Mouse (Mus musculus): ENCODE measurements around the gene Ppm1a. TPM values are rescaled to one million over a fixed set of nuclear protein-coding genes. Genes with fewer than 3 reads are reported as not detected.

Gene Ppm1a
- polyA plus RNA-seq, 1 experiment from 2014 or later: 44.2 TPM

DNA sequence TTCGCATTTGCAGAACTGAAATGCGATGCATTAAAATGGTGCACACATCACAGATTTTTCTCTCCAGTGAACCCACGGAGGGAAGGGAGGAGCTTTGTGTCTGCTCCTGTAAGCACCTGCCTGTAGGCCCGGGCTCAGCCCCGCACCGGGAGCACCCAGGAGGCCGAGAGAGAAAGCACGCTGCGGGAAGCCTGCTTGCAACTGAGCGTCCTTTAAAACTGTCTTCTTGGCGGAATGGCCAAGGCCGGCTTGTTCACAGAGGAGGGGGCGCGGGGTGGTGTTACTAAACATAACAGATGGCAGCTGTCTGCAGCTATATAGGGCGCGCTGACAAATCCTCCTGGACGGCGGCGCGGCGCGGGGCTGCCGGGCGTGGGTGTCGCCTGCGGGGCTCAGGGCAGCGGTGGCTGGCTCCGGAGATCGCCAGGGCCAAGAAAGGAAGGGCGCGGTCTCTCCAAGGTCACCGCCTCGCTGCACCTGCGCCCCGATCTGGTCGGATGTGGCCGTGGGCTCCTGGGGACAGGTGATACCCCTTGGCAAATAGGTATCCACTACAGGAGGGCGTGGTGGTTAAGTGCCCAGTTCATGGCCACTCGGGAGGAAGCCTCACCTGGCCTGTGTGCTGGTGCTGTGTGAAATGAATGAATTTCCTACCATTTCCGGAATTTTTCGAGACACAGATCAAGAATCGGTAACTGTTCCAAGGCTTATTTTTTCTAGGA is 74.6 kb downstream of the Ppm1a start:
- H3K9ac ChIP-seq: no peak overlapping the region
- peak overlapping the region; percentile 32 for H3K4me3 ChIP-seq
- peak overlapping the region; percentile 65 for H3K4me2 ChIP-seq
- H3K27me3 ChIP-seq: peaks cover 37% of the 10 kb centered on the region
- H3K36me3 ChIP-seq: no peaks in the 10 kb centered on the region
- H3K4me1 ChIP-seq: 0 out of 2 replicates have a peak, but pooled peaks cover 8% of the 10 kb centered on the region
- no peak overlapping the region for H3K27ac ChIP-seq
- WGBS: 6% methylated on average over 42 of the region's 42 CpGs
- H3K9me3 ChIP-seq: no peaks in the 10 kb centered on the region
- ATAC-seq (ENCODE audit: borderline replicate concordance, extremely low read depth, low FRiP score, low TSS enrichment): peak; percentile 60; the same call in 1 of the 2 replicates

DNA sequence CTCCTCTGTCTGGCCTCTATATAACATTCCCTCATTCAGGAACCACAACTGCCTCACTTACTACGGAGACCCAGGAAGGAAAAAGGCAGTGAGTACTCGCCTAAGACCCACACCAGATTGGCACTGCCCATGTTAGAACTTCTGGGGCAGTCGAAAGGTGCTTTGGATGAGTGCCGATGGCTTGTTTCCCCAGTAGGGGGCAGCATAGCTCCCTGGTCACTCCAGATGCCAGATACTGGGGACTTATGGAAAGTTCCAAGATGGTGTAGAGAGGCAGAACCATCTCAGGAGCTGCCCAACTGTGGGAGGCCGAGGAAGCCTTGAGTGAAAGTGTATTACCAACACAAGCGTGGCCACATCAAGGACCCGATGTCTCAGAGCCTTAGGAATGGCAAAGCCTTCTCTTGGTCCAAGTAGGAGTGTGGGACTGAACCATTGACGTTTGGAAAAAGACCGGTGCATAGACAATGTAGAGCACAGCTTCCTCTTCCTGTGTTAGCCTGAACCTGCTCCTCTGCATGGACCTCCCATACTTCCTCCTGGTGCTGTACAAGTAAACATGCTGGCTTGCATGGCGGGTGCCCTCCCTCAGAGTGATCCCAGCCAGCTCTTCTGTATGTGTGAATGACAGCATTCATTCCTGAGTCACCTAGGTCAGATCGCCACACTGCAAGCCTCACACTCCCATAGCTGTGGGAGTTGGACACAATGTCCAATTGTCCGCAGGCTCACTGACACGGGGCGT is 77.7 kb downstream of the Ppm1a start:
- ATAC-seq (ENCODE audit: borderline replicate concordance, extremely low read depth, low FRiP score, low TSS enrichment): no peak
- H3K4me2 ChIP-seq: no peak overlapping the region
- 72% methylated on average over 14 of the region's 14 CpGs for WGBS

DNA sequence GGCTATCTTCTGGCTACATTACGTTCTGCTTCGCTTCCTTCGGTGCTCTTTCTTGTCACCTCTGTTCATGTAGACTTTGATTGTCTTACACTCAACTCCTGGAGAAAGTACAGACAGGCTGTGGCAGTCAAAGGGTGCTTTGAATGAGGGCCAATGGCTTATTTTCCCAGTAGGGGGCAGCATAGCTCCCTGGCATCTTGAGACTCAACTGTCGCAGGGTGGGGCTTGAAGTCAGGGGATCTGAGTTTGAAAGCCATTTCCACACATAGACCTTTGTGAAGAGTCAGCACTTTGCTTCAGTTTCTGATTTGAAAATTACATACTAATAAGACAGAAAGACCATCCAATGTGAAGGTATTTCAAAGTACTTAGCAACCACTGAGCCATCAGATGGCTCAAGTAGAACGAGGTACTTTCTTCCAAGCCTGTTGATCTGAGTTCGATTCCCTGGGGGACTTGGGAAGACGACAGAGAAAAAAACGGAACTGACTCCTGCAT is 78.3 kb downstream of the Ppm1a start:
- no peak overlapping the region for H3K9ac ChIP-seq
- ATAC-seq (ENCODE audit: borderline replicate concordance, extremely low read depth, low FRiP score, low TSS enrichment): no peak
- no peaks in the 10 kb centered on the region for H3K36me3 ChIP-seq
- H3K4me1 ChIP-seq: 0 out of 2 replicates have a peak, but pooled peaks cover 8% of the 10 kb centered on the region
- H3K27me3 ChIP-seq: peaks cover 24% of the 10 kb centered on the region
- no peaks in the 10 kb centered on the region for H3K9me3 ChIP-seq
- no peak overlapping the region for H3K4me3 ChIP-seq
- WGBS: 69% methylated on average over 8 of the region's 8 CpGs
- H3K27ac ChIP-seq: no peak overlapping the region
- H3K4me2 ChIP-seq: no peak overlapping the region

More for the DNA sequence above, 77.7 kb downstream of the Ppm1a start:
- Histone ChIP-seq H3K9me3 (no peaks in the 10 kb centered on the region), H3K4me1 (0 out of 2 replicates have a peak, but pooled peaks cover 8% of the 10 kb centered on the region), H3K27ac (no peak overlapping the region), H3K9ac (no peak overlapping the region), H3K27me3 (peaks cover 28% of the 10 kb centered on the region), H3K4me3 (no peak overlapping the region), H3K36me3 (no peaks in the 10 kb centered on the region)

DNA sequence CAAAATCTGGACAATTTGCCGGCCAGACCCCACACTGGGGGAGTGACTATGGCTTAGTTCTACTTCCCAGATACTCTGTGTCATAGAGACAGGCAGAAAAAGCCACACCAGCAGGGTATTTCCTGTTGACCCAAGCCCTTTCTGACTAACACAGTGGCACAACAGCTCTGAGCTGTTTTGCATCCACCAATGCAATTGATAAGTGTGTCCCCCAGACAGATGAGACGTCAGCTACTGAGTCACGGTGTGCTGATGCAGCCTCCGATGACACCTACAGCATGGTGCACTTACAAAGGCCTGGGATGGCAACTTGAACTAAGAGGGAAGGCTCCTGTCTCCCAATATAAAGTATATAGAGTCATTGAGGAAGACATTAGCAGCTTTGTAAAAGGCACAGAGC is 80.0 kb downstream of the Ppm1a start:
- 74% methylated on average over 4 of the region's 4 CpGs for WGBS
- no peak overlapping the region for H3K27ac ChIP-seq

DNA sequence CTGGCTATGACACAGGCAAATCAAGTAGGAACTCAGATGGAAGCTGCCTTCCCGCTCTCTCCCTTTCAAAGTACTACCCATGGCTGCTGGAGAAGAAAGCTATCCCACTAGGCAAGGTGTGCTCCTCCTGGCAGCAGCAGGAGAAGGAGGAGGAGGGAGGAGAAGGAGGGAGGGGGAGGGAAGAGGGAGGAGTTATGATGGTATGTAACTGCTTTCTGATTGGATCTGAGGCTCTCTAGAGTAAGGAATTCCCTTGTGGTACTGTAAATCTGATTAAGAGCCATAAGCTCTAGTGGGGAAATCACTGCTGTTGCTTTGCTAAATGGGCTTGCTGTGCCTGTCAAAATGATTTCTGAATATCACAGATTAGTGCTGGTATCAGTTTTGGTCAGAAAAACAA is 84.2 kb downstream of the Ppm1a start:
- 90% methylated on average over 1 of the region's 1 CpGs for WGBS
- no peak for ATAC-seq (ENCODE audit: borderline replicate concordance, extremely low read depth, low FRiP score, low TSS enrichment)

More for the DNA sequence above, 80.0 kb downstream of the Ppm1a start:
- H3K4me1 ChIP-seq: no peaks in the 10 kb centered on the region
- no peak overlapping the region for H3K9ac ChIP-seq
- H3K4me3 ChIP-seq: no peak overlapping the region
- peaks cover 8% of the 10 kb centered on the region for H3K27me3 ChIP-seq
- no peaks in the 10 kb centered on the region for H3K9me3 ChIP-seq
- no peak overlapping the region for H3K4me2 ChIP-seq
- ATAC-seq (ENCODE audit: borderline replicate concordance, extremely low read depth, low FRiP score, low TSS enrichment): no peak
- no peaks in the 10 kb centered on the region for H3K36me3 ChIP-seq

DNA sequence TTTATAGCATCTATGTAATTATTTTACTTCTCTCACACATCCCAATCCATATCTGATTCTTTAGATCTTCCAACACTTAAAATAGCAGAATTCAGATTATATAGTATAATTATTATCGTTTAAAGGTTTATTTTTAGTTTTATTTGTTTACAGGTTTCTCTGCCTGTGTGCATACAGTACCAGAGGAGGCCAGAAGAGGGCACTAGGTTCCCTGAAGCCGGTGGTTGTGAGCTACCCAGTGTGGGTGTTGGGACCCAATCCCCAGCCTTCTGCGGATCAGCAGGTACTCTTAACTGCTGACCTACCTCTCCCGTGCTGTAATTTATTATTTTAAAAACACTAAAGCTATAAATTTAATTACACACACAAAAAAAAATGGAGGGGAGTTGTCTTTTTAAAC is 85.9 kb downstream of the Ppm1a start:
- 84% methylated on average over 4 of the region's 4 CpGs for WGBS
- Histone ChIP-seq H3K9ac (no peak overlapping the region), H3K4me1 (peaks cover 6% of the 10 kb centered on the region; the same call in 1 of the 2 replicates), H3K36me3 (no peaks in the 10 kb centered on the region), H3K9me3 (no peaks in the 10 kb centered on the region), H3K27me3 (peaks cover 26% of the 10 kb centered on the region), H3K4me2 (no peak overlapping the region), H3K27ac (no peak overlapping the region), H3K4me3 (no peak overlapping the region)
- ATAC-seq (ENCODE audit: borderline replicate concordance, extremely low read depth, low FRiP score, low TSS enrichment): no peak

More for the DNA sequence above, 84.2 kb downstream of the Ppm1a start:
- H3K4me2 ChIP-seq: no peak overlapping the region
- no peak overlapping the region for H3K27ac ChIP-seq
- peaks cover 12% of the 10 kb centered on the region for H3K27me3 ChIP-seq
- H3K9ac ChIP-seq: no peak overlapping the region
- H3K4me3 ChIP-seq: no peak overlapping the region
- peaks cover 6% of the 10 kb centered on the region; the same call in 1 of the 2 replicates for H3K4me1 ChIP-seq
- H3K36me3 ChIP-seq: no peaks in the 10 kb centered on the region
- no peaks in the 10 kb centered on the region for H3K9me3 ChIP-seq

DNA sequence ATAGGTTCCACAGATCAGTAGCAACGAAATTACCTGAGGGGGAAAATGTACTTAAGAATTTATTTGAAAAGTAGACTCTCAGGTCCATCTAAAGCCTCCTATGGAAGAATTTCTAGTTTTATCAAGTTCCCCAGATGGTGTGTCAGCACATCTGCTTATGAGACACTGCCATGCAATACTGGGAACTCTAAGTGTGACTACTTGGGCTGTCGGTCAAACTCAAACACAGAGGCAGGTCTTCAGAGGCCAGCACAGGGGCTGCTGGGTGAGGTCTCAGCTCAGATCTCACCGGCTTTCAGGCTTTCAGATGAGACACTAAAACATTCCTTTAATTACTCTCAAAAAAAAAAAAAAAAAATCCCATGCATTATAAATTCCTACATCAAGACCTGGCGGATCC is 86.3 kb downstream of the Ppm1a start:
- Histone ChIP-seq H3K9ac (no peak overlapping the region), H3K36me3 (no peaks in the 10 kb centered on the region), H3K27me3 (peaks cover 30% of the 10 kb centered on the region), H3K4me1 (peaks cover 6% of the 10 kb centered on the region; the same call in 1 of the 2 replicates), H3K4me2 (peak overlapping the region; percentile 33; the same call in 1 of the 2 replicates), H3K9me3 (no peaks in the 10 kb centered on the region), H3K4me3 (no peak overlapping the region), H3K27ac (peak overlapping the region; percentile 43)
- no peak for ATAC-seq (ENCODE audit: borderline replicate concordance, extremely low read depth, low FRiP score, low TSS enrichment)
- WGBS: 70% methylated on average over 4 of the region's 4 CpGs

DNA sequence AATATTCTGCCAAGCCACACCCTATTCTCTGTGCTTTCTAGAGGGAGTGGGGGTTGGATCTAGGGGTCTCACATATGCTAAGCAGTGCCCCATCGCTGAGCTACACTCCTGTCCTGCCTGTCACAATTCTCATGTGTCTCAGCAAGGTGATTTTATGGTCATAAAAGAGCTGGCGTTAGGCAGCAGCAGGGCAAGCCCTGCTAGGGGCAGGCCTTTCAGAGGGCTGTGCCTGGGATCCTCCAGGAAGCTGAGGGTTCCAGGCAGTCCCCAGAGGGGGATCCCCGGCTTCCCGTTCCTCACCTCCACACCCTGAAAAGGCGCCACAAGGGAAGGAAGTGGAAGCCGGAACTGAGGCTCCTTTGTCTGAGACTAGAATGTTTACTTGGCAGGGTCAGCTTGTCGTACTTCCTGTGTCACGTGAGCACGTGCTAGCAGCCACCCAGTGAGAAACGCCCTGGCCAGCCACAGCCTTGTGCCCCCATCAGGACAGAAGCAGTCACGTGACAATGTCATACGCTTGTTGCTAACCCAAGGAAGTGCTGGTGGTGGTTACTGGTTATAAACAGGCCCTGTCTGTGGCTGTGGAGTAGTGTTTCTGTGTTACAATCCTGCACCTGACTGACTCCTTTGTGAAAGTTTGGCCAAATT is 86.8 kb downstream of the Ppm1a start:
- Histone ChIP-seq H3K27ac (peak overlapping the region; percentile 43), H3K4me1 (peaks cover 6% of the 10 kb centered on the region; the same call in 1 of the 2 replicates), H3K4me3 (0 out of 2 replicates have a peak overlapping the region, but pooled peaks have one; percentile 6), H3K9ac (no peak overlapping the region), H3K36me3 (no peaks in the 10 kb centered on the region), H3K27me3 (peaks cover 31% of the 10 kb centered on the region), H3K4me2 (peak overlapping the region; percentile 33), H3K9me3 (no peaks in the 10 kb centered on the region)
- peak; percentile 90 for ATAC-seq (ENCODE audit: borderline replicate concordance, extremely low read depth, low FRiP score, low TSS enrichment)
- 12% methylated on average over 12 of the region's 12 CpGs for WGBS

DNA sequence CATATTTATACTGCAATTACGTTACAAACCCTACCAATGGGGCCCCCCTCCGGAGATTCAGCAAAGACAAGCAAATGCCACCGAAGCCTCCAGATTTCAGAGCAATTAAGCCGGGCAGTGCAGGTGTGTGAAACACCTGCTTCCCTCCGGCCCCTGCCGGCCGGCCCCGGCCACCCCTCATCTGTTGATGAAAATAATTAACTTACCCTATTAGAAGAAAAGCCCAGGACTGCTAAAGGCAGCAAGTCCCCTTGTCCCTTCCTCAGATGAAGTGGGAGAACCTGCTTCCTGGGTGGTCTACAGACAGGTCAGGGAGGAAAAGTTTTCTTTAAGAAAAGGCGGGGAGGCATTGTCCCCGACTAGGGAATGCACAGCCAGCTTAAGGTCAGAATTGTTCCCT is 88.7 kb downstream of the Ppm1a start:
- no peak for ATAC-seq (ENCODE audit: borderline replicate concordance, extremely low read depth, low FRiP score, low TSS enrichment)

DNA sequence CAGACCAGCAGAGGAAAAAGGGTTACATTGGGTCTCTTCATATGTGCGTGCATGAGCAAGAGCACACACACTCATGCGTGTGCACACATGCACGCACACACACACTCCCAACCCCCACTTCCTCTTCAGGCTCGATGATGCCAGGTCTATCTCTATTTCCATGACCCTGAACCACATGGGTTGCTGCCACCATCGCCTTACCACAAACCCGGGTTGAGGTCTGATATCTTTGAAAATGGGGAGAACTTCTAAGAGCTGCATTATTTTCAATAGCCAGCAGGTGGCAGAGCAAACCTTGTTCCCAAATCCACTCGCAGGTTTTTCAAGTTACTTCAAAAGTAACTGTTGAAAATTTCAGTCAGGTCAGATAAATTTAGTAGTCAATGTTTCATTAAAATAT is 90.5 kb downstream of the Ppm1a start:
- Histone ChIP-seq H3K4me2 (no peak overlapping the region), H3K4me3 (no peak overlapping the region), H3K27me3 (peaks cover 60% of the 10 kb centered on the region), H3K4me1 (peaks cover 6% of the 10 kb centered on the region; the same call in 1 of the 2 replicates), H3K9ac (no peak overlapping the region), H3K36me3 (no peaks in the 10 kb centered on the region), H3K9me3 (no peaks in the 10 kb centered on the region), H3K27ac (no peak overlapping the region)
- ATAC-seq (ENCODE audit: borderline replicate concordance, extremely low read depth, low FRiP score, low TSS enrichment): no peak
- 28% methylated on average over 7 of the region's 7 CpGs for WGBS

More for the DNA sequence above, 88.7 kb downstream of the Ppm1a start:
- H3K4me3 ChIP-seq: no peak overlapping the region
- H3K27ac ChIP-seq: no peak overlapping the region
- peaks cover 6% of the 10 kb centered on the region; the same call in 1 of the 2 replicates for H3K4me1 ChIP-seq
- no peak overlapping the region for H3K9ac ChIP-seq
- peaks cover 49% of the 10 kb centered on the region for H3K27me3 ChIP-seq
- no peaks in the 10 kb centered on the region for H3K9me3 ChIP-seq
- no peak overlapping the region for H3K4me2 ChIP-seq
- WGBS: 19% methylated on average over 10 of the region's 10 CpGs
- no peaks in the 10 kb centered on the region for H3K36me3 ChIP-seq
